Mouse (Mus musculus): ENCODE measurements around the gene Tshb.

Tshb gene

GRCm38 (mm10) chr3:102782618-102783017 lies at the start of gene Tshb:
Gene Tshb (minus strand): TSS chr3:102782718.
- no peak for DNase-seq (ENCODE audit: low read depth, low spot score)

GRCm38 (mm10) chr3:102803937-102804336 lies 21.4 kb upstream of the Tshb start:
- DNase-seq (ENCODE audit: low read depth, low spot score), result peak; percentile 28

- no peak for DNase-seq (ENCODE audit: low read depth, low spot score)
These were observed 4.9 kb upstream of the Tshb start for GRCm38 (mm10) chr3:102787369-102787768.

- DNase-seq (ENCODE audit: low read depth, low spot score), result no peak
These were observed 9.5 kb downstream of the Tshb start for GRCm38 (mm10) chr3:102773018-102773417.

- DNase-seq (ENCODE audit: low read depth, low spot score), result no peak
These were observed 17.7 kb downstream of the Tshb start for GRCm38 (mm10) chr3:102764850-102765249.

GRCm38 (mm10) chr3:102763713-102764400 lies 18.7 kb downstream of the Tshb start:
- no peak for DNase-seq (ENCODE audit: low read depth, low spot score)

GRCm38 (mm10) chr3:102762388-102762787 lies 20.1 kb downstream of the Tshb start:
- no peak for DNase-seq (ENCODE audit: low read depth, low spot score)

GRCm38 (mm10) chr3:102760236-102760635 lies 22.3 kb downstream of the Tshb start:
- no peak for DNase-seq (ENCODE audit: low read depth, low spot score)

GRCm38 (mm10) chr3:102757019-102757418 lies 25.5 kb downstream of the Tshb start:
- DNase-seq (ENCODE audit: low read depth, low spot score), result no peak

GRCm38 (mm10) chr3:102755801-102756200 lies 26.7 kb downstream of the Tshb start:
- DNase-seq (ENCODE audit: low read depth, low spot score), result no peak

- DNase-seq (ENCODE audit: low read depth, low spot score), result no peak
These were observed 30.1 kb downstream of the Tshb start for GRCm38 (mm10) chr3:102752457-102752856.

GRCm38 (mm10) chr3:102752053-102752452 lies 30.5 kb downstream of the Tshb start:
- DNase-seq (ENCODE audit: low read depth, low spot score), result no peak

GRCm38 (mm10) chr3:102751536-102751935 lies 31.0 kb downstream of the Tshb start:
- no peak for DNase-seq (ENCODE audit: low read depth, low spot score)

- no peak for DNase-seq (ENCODE audit: low read depth, low spot score)
These were observed 31.4 kb downstream of the Tshb start for GRCm38 (mm10) chr3:102751136-102751535.

GRCm38 (mm10) chr3:102748686-102749085 lies 33.8 kb downstream of the Tshb start:
- DNase-seq (ENCODE audit: low read depth, low spot score), result no peak

GRCm38 (mm10) chr3:102748038-102748437 lies 34.5 kb downstream of the Tshb start:
- no peak for DNase-seq (ENCODE audit: low read depth, low spot score)

- no peak for DNase-seq (ENCODE audit: low read depth, low spot score)
These were observed 36.3 kb downstream of the Tshb start for GRCm38 (mm10) chr3:102746174-102746573.

- DNase-seq (ENCODE audit: low read depth, low spot score), result no peak
These were observed 37.9 kb downstream of the Tshb start for GRCm38 (mm10) chr3:102744657-102745056.

GRCm38 (mm10) chr3:102743781-102744471 lies 38.6 kb downstream of the Tshb start:
- no peak for DNase-seq (ENCODE audit: low read depth, low spot score)

GRCm38 (mm10) chr3:102743202-102743601 lies 39.3 kb downstream of the Tshb start:
- DNase-seq (ENCODE audit: low read depth, low spot score), result no peak

GRCm38 (mm10) chr3:102742725-102743124 lies 39.8 kb downstream of the Tshb start:
- no peak for DNase-seq (ENCODE audit: low read depth, low spot score)

- no peak for DNase-seq (ENCODE audit: low read depth, low spot score)
These were observed 43.6 kb downstream of the Tshb start for GRCm38 (mm10) chr3:102738926-102739325.

All from retina, adult 2 months (tissue).